Comparison of ENCODE assay signal across 17 mouse cellular contexts in genomic region chr6:5819674-5820073, GRCm38 (mm10).
"Had no signal": no experiment of that assay in that cellular context is flagged by ENCODE, and none has a peak within 500 bp of the region (broad histone marks: within the 10 kb centered on the region; RNA-seq: fewer than 3 reads in every experiment).

No protein-coding gene starts in this region.

- H3K27me3 ChIP-seq: liver, embryonic 13.5 days; midbrain, embryonic 12.5 days; midbrain, embryonic 15.5 days; neural tube, embryonic 13.5 days had no signal

- H3K4me2 ChIP-seq: liver, embryonic 13.5 days; midbrain, embryonic 12.5 days; midbrain, embryonic 15.5 days; neural tube, embryonic 13.5 days had no signal

- H3K9me3 ChIP-seq: liver, embryonic 13.5 days; midbrain, embryonic 12.5 days; midbrain, embryonic 15.5 days; neural tube, embryonic 13.5 days had no signal

- ATAC-seq: midbrain, embryonic 15.5 days had no signal

- H3K9ac ChIP-seq: liver, embryonic 13.5 days; midbrain, embryonic 12.5 days; midbrain, embryonic 15.5 days; neural tube, embryonic 13.5 days had no signal

- H3K4me1 ChIP-seq: liver, embryonic 13.5 days; midbrain, embryonic 12.5 days; midbrain, embryonic 15.5 days; neural tube, embryonic 13.5 days had no signal

- DNase-seq: kidney, adult 2 months; kidney, postnatal 25 days; layer of hippocampus, postnatal 36 days; left cerebral cortex, postnatal 4 days; liver, embryonic 13.5 days; lung, adult 2 months; lung, postnatal 10 days; lung, postnatal 36 days; retina, postnatal 1 day; thymus, adult 2 months; thymus, postnatal 14 days; thymus, postnatal 4 days had no signal

- H3K27ac ChIP-seq: kidney, postnatal 0 days; left cerebral cortex, adult 2 months; liver, embryonic 13.5 days; midbrain, embryonic 12.5 days; midbrain, embryonic 15.5 days; neural tube, embryonic 13.5 days had no signal

- H3K4me3 ChIP-seq: left cerebral cortex, adult 2 months; liver, embryonic 13.5 days; midbrain, embryonic 12.5 days; midbrain, embryonic 15.5 days; neural tube, embryonic 13.5 days had no signal

- H3K36me3 ChIP-seq: liver, embryonic 13.5 days; midbrain, embryonic 12.5 days; midbrain, embryonic 15.5 days; neural tube, embryonic 13.5 days had no signal
